Mouse (Mus musculus): ENCODE data around the gene Aurkc.
"Not testable (repeated sequence)": the region's sequence is repeated elsewhere in the genome, so short reads cannot be mapped to it uniquely, and the experiment has no call there.

Aurkc gene
- long read RNA-seq, experiment 1: 0 reads
- long read RNA-seq, experiment 2: 0 reads

GRCm38 (mm10) chr7:6995251-6995650 lies at the start of gene Aurkc:
Gene Aurkc (plus strand): TSS chr7:6995300.
- intact Hi-C loops (cut with DNase I): not testable (repeated sequence)

- intact Hi-C loops (cut with DNase I): loop anchor here (10.0 kb wide), 1 partner anchor 247 kb away; no protein-coding TSS in a partner anchor
These were observed 47.0 kb upstream of the Aurkc start for GRCm38 (mm10) chr7:6948061-6948460.

- intact Hi-C loops (cut with DNase I): no loop called here
These were observed 38.5 kb upstream of the Aurkc start for GRCm38 (mm10) chr7:6956576-6956975.

GRCm38 (mm10) chr7:6958574-6958973 lies 36.5 kb upstream of the Aurkc start:
- intact Hi-C loops (cut with DNase I): no loop called here

GRCm38 (mm10) chr7:6973566-6973965 lies 21.5 kb upstream of the Aurkc start:
- intact Hi-C loops (cut with DNase I): no loop called here

- intact Hi-C loops (cut with DNase I): no loop called here
These were observed 18.2 kb upstream of the Aurkc start for GRCm38 (mm10) chr7:6976890-6977289.

- intact Hi-C loops (cut with DNase I): not testable (repeated sequence)
These were observed 3.8 kb downstream of the Aurkc start for GRCm38 (mm10) chr7:6998914-6999313.

GRCm38 (mm10) chr7:7005441-7005840 lies 10.3 kb downstream of the Aurkc start:
- intact Hi-C loops (cut with DNase I): not testable (repeated sequence)

GRCm38 (mm10) chr7:7027445-7027844 lies 32.3 kb downstream of the Aurkc start:
- intact Hi-C loops (cut with DNase I): no loop called here

- intact Hi-C loops (cut with DNase I): not testable (repeated sequence)
These were observed 54.7 kb downstream of the Aurkc start for GRCm38 (mm10) chr7:7049659-7050320.
